Mouse (Mus musculus): ENCODE measurements around the gene Aqp1. TPM values are rescaled to one million over a fixed set of nuclear protein-coding genes. Genes with fewer than 3 reads are reported as not detected.

Aqp1 gene
- polyA plus RNA-seq, 1 experiment: 1,148 TPM

- no peak for DNase-seq
- Histone ChIP-seq H3K27me3 (replicated peaks; ENCODE audit: control insufficient read depth, insufficient read depth, low read length) (no peaks in the 10 kb centered on the region), H3K4me3 (ENCODE audit: insufficient read depth, low read depth, low read length) (no peak within 1 kb of the TSS), H3K36me3 (ENCODE audit: control insufficient read depth, insufficient read depth, low read length) (no peaks in the 10 kb centered on the region), H3K4me1 (ENCODE audit: control insufficient read depth, insufficient read depth, low read length) (no peaks in the 10 kb centered on the region), H3K27ac (ENCODE audit: insufficient read depth, low read depth, low read length) (no peak within 1 kb of the TSS)
- 81% methylated on average over 6 of the region's 6 CpGs for WGBS
- TF ChIP-seq POLR2A (IDR thresholded peaks at IDR 0.05; ENCODE audit: low read depth, low read length): no peak
- no peak for TF ChIP-seq CTCF (conservative IDR thresholded peaks at IDR 0.05; ENCODE audit: insufficient read depth, insufficient read length, low read depth, low read length)
Observed at GRCm38 (mm10) chr6:55376076-55376475, 39.8 kb downstream of the Aqp1 start, which contains the start of gene Ghrhr. Gene Ghrhr (plus strand): TSS chr6:55376295.

GRCm38 (mm10) chr6:55376511-55376910 lies 40.3 kb downstream of the Aqp1 start:
- 65% methylated on average over 5 of the region's 5 CpGs for WGBS
- Histone ChIP-seq H3K4me3 (ENCODE audit: insufficient read depth, low read depth, low read length) (no peak overlapping the region), H3K27ac (ENCODE audit: insufficient read depth, low read depth, low read length) (no peak overlapping the region), H3K36me3 (ENCODE audit: control insufficient read depth, insufficient read depth, low read length) (no peaks in the 10 kb centered on the region), H3K27me3 (replicated peaks; ENCODE audit: control insufficient read depth, insufficient read depth, low read length) (no peaks in the 10 kb centered on the region), H3K4me1 (ENCODE audit: control insufficient read depth, insufficient read depth, low read length) (no peaks in the 10 kb centered on the region)
- TF ChIP-seq POLR2A (IDR thresholded peaks at IDR 0.05; ENCODE audit: low read depth, low read length) (no peak), CTCF (conservative IDR thresholded peaks at IDR 0.05; ENCODE audit: insufficient read depth, insufficient read length, low read depth, low read length) (no peak)
- no peak for DNase-seq

DNA sequence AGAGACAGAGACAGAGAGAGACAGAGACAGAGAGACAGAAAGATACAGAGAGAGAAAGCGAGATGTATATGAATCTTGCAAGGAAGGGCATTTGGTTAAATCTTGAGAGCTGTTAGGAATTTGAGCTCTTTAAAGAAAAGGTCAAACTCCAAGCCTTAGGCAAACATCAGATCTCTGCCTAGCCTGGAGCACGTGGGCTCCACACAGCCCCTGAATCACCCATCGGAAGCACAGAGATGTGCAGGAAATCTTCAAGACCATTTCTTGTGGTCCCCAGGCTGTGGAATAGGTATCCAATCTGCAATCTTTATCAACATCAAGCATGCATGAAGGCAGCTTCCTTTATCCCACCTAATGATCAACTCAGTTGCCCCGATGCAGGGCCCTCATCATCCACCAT lies 41.2 kb downstream of the Aqp1 start:
- TF ChIP-seq CTCF (conservative IDR thresholded peaks at IDR 0.05; ENCODE audit: insufficient read depth, insufficient read length, low read depth, low read length) (no peak), POLR2A (IDR thresholded peaks at IDR 0.05; ENCODE audit: low read depth, low read length) (no peak)
- Histone ChIP-seq H3K4me1 (ENCODE audit: control insufficient read depth, insufficient read depth, low read length) (no peaks in the 10 kb centered on the region), H3K4me3 (ENCODE audit: insufficient read depth, low read depth, low read length) (no peak overlapping the region), H3K36me3 (ENCODE audit: control insufficient read depth, insufficient read depth, low read length) (no peaks in the 10 kb centered on the region), H3K27ac (ENCODE audit: insufficient read depth, low read depth, low read length) (no peak overlapping the region), H3K27me3 (replicated peaks; ENCODE audit: control insufficient read depth, insufficient read depth, low read length) (no peaks in the 10 kb centered on the region)
- no peak for DNase-seq
- WGBS: 52% methylated on average over 4 of the region's 4 CpGs

DNA sequence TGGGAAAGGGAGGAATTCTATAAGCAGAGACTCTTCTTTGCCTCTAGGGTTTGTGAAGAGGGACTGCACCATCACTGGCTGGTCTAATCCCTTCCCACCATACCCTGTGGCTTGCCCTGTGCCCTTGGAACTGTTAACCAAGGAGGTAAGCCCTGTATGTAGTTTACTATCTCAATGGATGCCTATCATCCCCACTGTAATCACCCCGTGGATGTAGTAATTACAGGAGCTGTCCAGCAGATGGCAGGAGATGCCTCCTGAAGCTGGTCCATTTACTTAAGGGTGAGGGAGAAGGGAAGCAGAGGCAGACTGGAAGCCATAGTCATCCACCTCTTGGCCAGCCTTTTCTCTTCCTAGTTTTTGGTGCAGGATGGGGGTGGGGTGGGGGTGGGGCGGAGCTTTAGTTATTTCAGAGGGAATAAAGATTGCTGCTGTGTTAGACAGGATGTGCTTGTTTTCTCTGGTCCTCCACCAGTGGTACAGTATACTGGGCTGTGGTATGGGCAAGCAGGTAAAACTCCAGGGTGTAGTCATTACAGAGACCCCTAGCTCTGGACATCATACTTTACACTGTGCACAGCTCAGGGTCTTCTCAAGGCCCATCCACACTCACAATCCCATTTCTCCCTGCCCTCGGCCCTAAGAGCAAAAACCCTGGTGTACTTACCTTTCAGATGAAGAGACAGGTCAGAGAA lies 43.6 kb downstream of the Aqp1 start:
- Histone ChIP-seq H3K27me3 (replicated peaks; ENCODE audit: control insufficient read depth, insufficient read depth, low read length) (no peaks in the 10 kb centered on the region), H3K4me1 (ENCODE audit: control insufficient read depth, insufficient read depth, low read length) (no peaks in the 10 kb centered on the region), H3K27ac (ENCODE audit: insufficient read depth, low read depth, low read length) (no peak overlapping the region), H3K36me3 (ENCODE audit: control insufficient read depth, insufficient read depth, low read length) (no peaks in the 10 kb centered on the region), H3K4me3 (ENCODE audit: insufficient read depth, low read depth, low read length) (no peak overlapping the region)
- TF ChIP-seq CTCF (conservative IDR thresholded peaks at IDR 0.05; ENCODE audit: insufficient read depth, insufficient read length, low read depth, low read length): peak; percentile 77
- TF ChIP-seq POLR2A (IDR thresholded peaks at IDR 0.05; ENCODE audit: low read depth, low read length): no peak
- DNase-seq: peak; percentile 54
- 41% methylated on average over 3 of the region's 3 CpGs for WGBS

DNA sequence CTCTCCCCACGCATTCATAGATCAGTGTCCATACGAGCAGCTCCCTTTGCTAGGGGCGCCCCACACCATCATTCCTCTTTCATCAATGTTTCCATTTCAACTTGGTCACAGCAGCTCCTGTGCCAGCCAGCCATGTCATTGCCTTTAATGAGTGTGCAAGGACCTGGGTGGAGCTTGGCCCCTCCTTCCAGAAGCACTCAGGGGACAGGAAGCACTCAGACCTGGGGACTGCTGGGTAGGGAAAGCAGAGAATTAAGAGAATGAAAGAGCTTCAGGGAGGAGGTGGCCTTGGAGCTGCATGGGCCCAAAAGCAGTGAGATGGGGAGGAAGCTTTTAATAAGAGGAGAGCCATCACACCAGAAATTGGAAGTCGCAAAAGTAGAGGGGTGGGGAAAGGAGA lies 45.7 kb downstream of the Aqp1 start:
- Histone ChIP-seq H3K36me3 (ENCODE audit: control insufficient read depth, insufficient read depth, low read length) (no peaks in the 10 kb centered on the region), H3K27me3 (replicated peaks; ENCODE audit: control insufficient read depth, insufficient read depth, low read length) (no peaks in the 10 kb centered on the region), H3K4me1 (ENCODE audit: control insufficient read depth, insufficient read depth, low read length) (no peaks in the 10 kb centered on the region), H3K4me3 (ENCODE audit: insufficient read depth, low read depth, low read length) (no peak overlapping the region), H3K27ac (ENCODE audit: insufficient read depth, low read depth, low read length) (no peak overlapping the region)
- WGBS: 73% methylated on average over 4 of the region's 4 CpGs
- no peak for TF ChIP-seq POLR2A (IDR thresholded peaks at IDR 0.05; ENCODE audit: low read depth, low read length)
- no peak for TF ChIP-seq CTCF (conservative IDR thresholded peaks at IDR 0.05; ENCODE audit: insufficient read depth, insufficient read length, low read depth, low read length)
- DNase-seq: no peak

- WGBS: 2% methylated on average over 1 of the region's 1 CpGs
- Histone ChIP-seq H3K4me1 (ENCODE audit: control insufficient read depth, insufficient read depth, low read length) (no peaks in the 10 kb centered on the region), H3K27ac (ENCODE audit: insufficient read depth, low read depth, low read length) (no peak overlapping the region), H3K4me3 (ENCODE audit: insufficient read depth, low read depth, low read length) (no peak overlapping the region), H3K36me3 (ENCODE audit: control insufficient read depth, insufficient read depth, low read length) (no peaks in the 10 kb centered on the region), H3K27me3 (replicated peaks; ENCODE audit: control insufficient read depth, insufficient read depth, low read length) (no peaks in the 10 kb centered on the region)
- peak; percentile 63 for DNase-seq
- TF ChIP-seq POLR2A (IDR thresholded peaks at IDR 0.05; ENCODE audit: low read depth, low read length): no peak
- peak; percentile 83 for TF ChIP-seq CTCF (conservative IDR thresholded peaks at IDR 0.05; ENCODE audit: insufficient read depth, insufficient read length, low read depth, low read length)
Observed at GRCm38 (mm10) chr6:55383897-55384296, 47.7 kb downstream of the Aqp1 start.

GRCm38 (mm10) chr6:55384356-55384951 lies 48.2 kb downstream of the Aqp1 start:
- DNase-seq: no peak
- Histone ChIP-seq H3K4me3 (ENCODE audit: insufficient read depth, low read depth, low read length) (no peak overlapping the region), H3K27me3 (replicated peaks; ENCODE audit: control insufficient read depth, insufficient read depth, low read length) (no peaks in the 10 kb centered on the region), H3K4me1 (ENCODE audit: control insufficient read depth, insufficient read depth, low read length) (no peaks in the 10 kb centered on the region), H3K27ac (ENCODE audit: insufficient read depth, low read depth, low read length) (no peak overlapping the region), H3K36me3 (ENCODE audit: control insufficient read depth, insufficient read depth, low read length) (no peaks in the 10 kb centered on the region)
- 64% methylated on average over 5 of the region's 5 CpGs for WGBS
- TF ChIP-seq CTCF (conservative IDR thresholded peaks at IDR 0.05; ENCODE audit: insufficient read depth, insufficient read length, low read depth, low read length) (no peak), POLR2A (IDR thresholded peaks at IDR 0.05; ENCODE audit: low read depth, low read length) (no peak)
